Mouse (Mus musculus) hindbrain, embryonic 13.5 days (tissue): Measurements from ENCODE around the gene Tdo2. TPM values are rescaled to one million over a fixed set of nuclear protein-coding genes. Genes with fewer than 3 reads are reported as not detected.

ENCODE experiments used
- ATAC-seq: fragments of 200-750 bp; cut with Nextera tagmentation; 2 replicates; pipeline ENCODE4 v1.8.0; 2017; ENCODE audit warnings: moderate TSS enrichment; ENCODE audit not compliant: low FRiP score
- H3K27ac ChIP-seq: fragments of 300-500 bp; sonication (generic); 2 replicates; pipeline ENCODE4 v1.5.1; 2015; ENCODE audit warnings: inconsistent platforms, mild to moderate bottlenecking, moderate library complexity
- H3K27me3 ChIP-seq: fragments of 300-500 bp; sonication (generic); 2 replicates; pipeline ENCODE4 v1.6.1; 2015; ENCODE audit warnings: mild to moderate bottlenecking, inconsistent platforms
- H3K36me3 ChIP-seq: fragments of 300-500 bp; sonication (generic); 2 replicates; pipeline ENCODE4 v1.6.1; 2015; ENCODE audit warnings: mild to moderate bottlenecking, inconsistent platforms
- H3K4me1 ChIP-seq: fragments of 300-500 bp; sonication (generic); replicated peaks from 2 replicates; pipeline ENCODE4 v1.6.1; 2015; ENCODE audit warnings: inconsistent platforms
- H3K4me2 ChIP-seq: fragments of 300-500 bp; sonication (generic); 2 replicates; pipeline ENCODE4 v1.6.1; 2015; ENCODE audit warnings: inconsistent platforms, mild to moderate bottlenecking, moderate library complexity
- H3K4me3 ChIP-seq: fragments of 300-500 bp; sonication (generic); 2 replicates; pipeline ENCODE4 v1.5.1; 2015; ENCODE audit warnings: mild to moderate bottlenecking, inconsistent platforms
- H3K9ac ChIP-seq: fragments of 300-500 bp; sonication (generic); 2 replicates; pipeline ENCODE4 v1.6.1; 2015; ENCODE audit warnings: mild to moderate bottlenecking, inconsistent platforms
- H3K9me3 ChIP-seq: fragments of 300-500 bp; sonication (generic); 2 replicates; pipeline ENCODE4 v1.6.1; 2016; ENCODE audit warnings: inconsistent platforms
- WGBS: fragments of 180-500 bp; shearing (Covaris S2); methylation state at CpG from one replicate; pipeline ENCODE4 v1.1.7; 2015; 5-methylcytosine and 5-hydroxymethylcytosine counted together
- polyA plus RNA-seq: library from polyadenylated mRNA; unstranded; fragments of >200 nt; fragmentation: Nextera tagmentation; extraction: Ambion mirVana; gene quantifications from 2 replicates; pipeline ENCODE4 v1.2.1, GENCODE M21; 2015

Gene Tdo2
- polyA plus RNA-seq: 0.05 TPM in 1 of 2 replicates, not detected in the other

DNA sequence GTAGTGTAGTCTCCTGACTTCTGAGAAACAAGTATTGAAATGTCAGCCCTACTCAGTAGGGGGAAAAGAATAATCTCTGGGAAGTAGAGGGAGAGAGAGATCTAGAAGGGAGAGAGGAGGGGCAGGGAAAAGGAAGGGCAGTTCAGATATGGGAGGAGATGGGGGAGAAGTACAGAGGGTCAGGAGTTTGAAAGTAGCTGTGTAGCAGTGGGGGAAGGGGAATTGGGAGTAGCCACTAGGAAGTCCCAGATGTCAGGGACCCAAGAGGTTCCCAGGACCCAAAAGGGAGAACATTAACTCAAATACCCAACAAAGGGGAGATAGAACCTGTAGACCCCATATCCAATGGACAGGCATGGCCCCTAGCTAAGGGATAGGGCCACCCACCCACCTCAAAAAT lies at the start of gene Tdo2:
Gene Tdo2, minus strand, starts transcription at position 101 of the 400 bp plus-strand sequence.
- H3K27me3 ChIP-seq: no peaks in the 10 kb centered on the region
- no peaks in the 10 kb centered on the region for H3K9me3 ChIP-seq
- H3K36me3 ChIP-seq: no peaks in the 10 kb centered on the region
- H3K27ac ChIP-seq: no peak within 1 kb of the TSS
- ATAC-seq: no peak
- H3K4me1 ChIP-seq: no peaks in the 10 kb centered on the region
- no peak within 1 kb of the TSS for H3K4me2 ChIP-seq
- no peak within 1 kb of the TSS for H3K4me3 ChIP-seq
- no peak within 1 kb of the TSS for H3K9ac ChIP-seq

DNA sequence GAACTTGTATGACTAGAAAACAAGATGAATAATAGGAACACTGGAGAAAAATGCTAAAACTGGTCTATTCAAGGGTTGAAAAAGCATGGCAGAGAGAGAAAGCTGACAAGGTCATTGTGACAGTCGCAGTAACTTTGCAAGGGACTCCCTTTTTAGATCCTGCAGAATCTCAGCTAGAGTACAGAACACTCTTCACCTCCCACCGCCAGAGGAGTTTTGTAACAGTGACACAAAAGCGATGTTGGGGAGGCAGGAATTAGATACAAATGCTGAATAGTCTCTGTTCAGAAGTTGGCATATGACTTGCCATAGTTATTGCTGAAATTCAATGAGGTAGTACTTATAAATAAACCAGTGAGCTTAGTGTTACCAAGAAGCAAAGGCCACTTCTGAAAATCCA lies 47.1 kb upstream of the Tdo2 start:
- Histone ChIP-seq H3K4me2 (no peak overlapping the region), H3K4me1 (no peaks in the 10 kb centered on the region), H3K27ac (no peak overlapping the region), H3K36me3 (no peaks in the 10 kb centered on the region), H3K27me3 (no peaks in the 10 kb centered on the region), H3K9ac (no peak overlapping the region), H3K9me3 (no peaks in the 10 kb centered on the region), H3K4me3 (no peak overlapping the region)
- WGBS: 84% methylated on average over 3 of the region's 3 CpGs
- no peak for ATAC-seq

DNA sequence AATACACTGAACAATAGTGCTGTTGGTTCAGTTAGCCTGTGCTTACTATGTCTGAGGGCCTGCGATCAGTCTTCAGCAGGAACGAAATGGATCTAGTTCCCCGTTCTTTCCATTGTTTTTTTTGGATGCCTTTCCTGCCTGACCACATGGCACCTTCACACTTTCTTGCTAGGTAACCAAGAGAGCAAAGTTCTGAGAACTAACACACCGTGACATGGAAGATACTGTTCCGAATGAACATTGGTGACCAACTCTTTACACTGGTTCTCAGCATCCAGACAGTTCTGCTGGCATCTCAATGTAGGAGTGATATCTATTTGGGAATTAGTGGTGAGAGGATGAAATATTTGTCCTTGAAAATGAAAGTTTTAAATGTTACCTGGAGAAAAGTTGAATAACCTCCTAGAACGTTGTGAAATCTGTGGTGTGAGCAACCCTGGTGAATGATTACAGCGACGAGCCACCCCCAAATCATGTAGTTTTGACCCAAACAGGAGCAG lies 46.5 kb upstream of the Tdo2 start:
- H3K27me3 ChIP-seq: no peaks in the 10 kb centered on the region
- no peak overlapping the region for H3K27ac ChIP-seq
- no peaks in the 10 kb centered on the region for H3K9me3 ChIP-seq
- no peak overlapping the region for H3K9ac ChIP-seq
- no peaks in the 10 kb centered on the region for H3K36me3 ChIP-seq
- H3K4me3 ChIP-seq: no peak overlapping the region
- H3K4me2 ChIP-seq: no peak overlapping the region
- 92% methylated on average over 8 of the region's 8 CpGs for WGBS
- no peak for ATAC-seq
- H3K4me1 ChIP-seq: no peaks in the 10 kb centered on the region

DNA sequence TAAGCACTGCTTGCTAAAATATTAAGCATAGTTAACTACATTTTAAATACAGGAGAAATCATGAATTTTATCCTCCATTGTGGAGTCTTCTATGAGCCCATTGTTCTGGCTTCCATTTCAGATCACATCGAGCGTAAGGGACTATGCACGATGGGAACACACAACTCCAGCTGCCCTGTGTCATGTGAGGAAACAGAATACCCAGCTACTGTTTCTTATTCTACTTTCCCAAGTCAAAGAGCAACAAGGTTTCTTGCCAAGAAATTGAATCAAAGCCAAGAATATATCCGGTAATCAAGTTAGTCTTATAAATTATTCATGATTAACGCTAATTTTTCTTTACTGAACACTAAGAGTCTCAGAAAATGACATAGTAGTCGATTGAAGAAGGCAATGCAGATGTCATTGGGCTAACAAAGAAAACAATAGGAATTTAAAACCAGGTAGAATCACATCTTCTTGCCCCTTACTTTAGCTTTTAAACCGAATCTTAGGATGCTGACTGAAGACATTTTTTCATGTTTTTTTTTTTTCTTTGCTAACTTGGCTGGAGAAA lies 38.2 kb upstream of the Tdo2 start:
- Histone ChIP-seq H3K9me3 (no peaks in the 10 kb centered on the region), H3K4me2 (no peak overlapping the region), H3K27ac (no peak overlapping the region), H3K4me3 (no peak overlapping the region), H3K4me1 (no peaks in the 10 kb centered on the region), H3K36me3 (no peaks in the 10 kb centered on the region), H3K9ac (no peak overlapping the region), H3K27me3 (no peaks in the 10 kb centered on the region)
- whole genome bisulfite sequencing: 27% methylated on average over 7 of the region's 7 CpGs
- ATAC-seq: no peak

DNA sequence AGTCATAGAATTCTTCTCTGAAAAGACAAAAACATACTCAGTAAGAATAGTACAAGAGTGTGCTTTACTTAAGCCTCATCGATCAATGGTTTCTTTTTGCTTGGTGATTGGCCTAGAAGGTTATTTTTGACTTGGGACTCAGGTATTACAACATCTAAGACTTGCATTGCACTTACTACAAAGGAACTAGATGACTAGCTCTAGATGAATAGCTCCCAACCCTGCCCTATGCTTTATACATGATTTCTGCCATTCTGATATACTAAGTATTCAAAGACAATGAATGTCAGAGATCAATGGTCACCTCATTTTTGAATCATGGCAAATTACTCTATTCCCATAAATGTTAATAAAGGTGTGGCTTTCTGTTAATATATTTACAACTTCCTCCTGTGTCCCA lies 31.0 kb upstream of the Tdo2 start:
- Histone ChIP-seq H3K9me3 (no peaks in the 10 kb centered on the region), H3K4me3 (no peak overlapping the region), H3K27ac (no peak overlapping the region), H3K4me2 (no peak overlapping the region), H3K36me3 (no peaks in the 10 kb centered on the region), H3K27me3 (no peaks in the 10 kb centered on the region), H3K4me1 (no peaks in the 10 kb centered on the region), H3K9ac (no peak overlapping the region)
- WGBS: 98% methylated on average over 1 of the region's 1 CpGs
- no peak for ATAC-seq

DNA sequence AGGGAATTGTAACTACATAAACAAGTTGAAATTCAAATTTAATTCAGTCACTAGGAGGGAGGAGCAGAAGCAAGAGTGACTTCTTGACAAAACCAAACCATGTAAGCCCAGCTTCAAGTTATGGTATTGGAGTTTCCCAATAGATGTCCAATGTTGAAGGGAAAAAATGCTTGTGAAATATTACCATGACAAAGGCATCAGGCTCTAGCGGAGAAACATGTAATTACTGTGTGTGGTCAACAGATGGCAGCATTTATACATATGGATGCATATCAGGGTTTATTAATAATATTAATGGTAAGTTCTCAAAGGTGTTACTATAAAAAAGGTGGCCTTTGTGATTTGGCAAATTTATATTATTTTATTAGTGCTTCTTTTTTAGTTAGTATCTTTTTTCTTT lies 20.0 kb upstream of the Tdo2 start:
- H3K4me2 ChIP-seq: no peak overlapping the region
- no peaks in the 10 kb centered on the region for H3K36me3 ChIP-seq
- WGBS: 0% methylated on average over 1 of the region's 1 CpGs
- H3K4me1 ChIP-seq: no peaks in the 10 kb centered on the region
- peak; percentile 36; the same call in 1 of the 2 replicates for ATAC-seq
- no peak overlapping the region for H3K27ac ChIP-seq
- no peaks in the 10 kb centered on the region for H3K9me3 ChIP-seq
- no peak overlapping the region for H3K9ac ChIP-seq
- H3K27me3 ChIP-seq: no peaks in the 10 kb centered on the region
- no peak overlapping the region for H3K4me3 ChIP-seq

DNA sequence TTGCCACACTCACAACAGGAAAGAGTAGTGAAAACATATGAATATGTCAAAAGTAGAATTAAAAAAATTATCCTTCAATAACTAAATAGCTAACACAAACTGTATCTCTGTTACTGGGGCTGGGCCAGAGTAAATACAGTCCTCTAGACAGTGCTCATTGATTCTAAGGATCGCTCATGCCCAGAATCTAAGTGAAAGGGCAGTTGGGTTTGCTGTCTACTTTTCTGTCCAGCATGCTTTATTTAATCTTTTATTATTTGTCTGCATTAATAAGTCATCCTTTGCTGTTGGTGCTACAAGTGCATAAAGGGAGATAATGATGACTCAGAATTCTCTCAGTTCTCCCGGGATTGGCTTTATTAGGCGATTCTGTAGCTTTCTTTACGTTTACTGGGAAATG lies 19.4 kb upstream of the Tdo2 start:
- Histone ChIP-seq H3K27ac (no peak overlapping the region), H3K9ac (no peak overlapping the region), H3K4me2 (no peak overlapping the region), H3K27me3 (no peaks in the 10 kb centered on the region), H3K4me3 (no peak overlapping the region), H3K9me3 (no peaks in the 10 kb centered on the region), H3K36me3 (no peaks in the 10 kb centered on the region), H3K4me1 (no peaks in the 10 kb centered on the region)
- no peak for ATAC-seq
- 39% methylated on average over 4 of the region's 4 CpGs for WGBS

DNA sequence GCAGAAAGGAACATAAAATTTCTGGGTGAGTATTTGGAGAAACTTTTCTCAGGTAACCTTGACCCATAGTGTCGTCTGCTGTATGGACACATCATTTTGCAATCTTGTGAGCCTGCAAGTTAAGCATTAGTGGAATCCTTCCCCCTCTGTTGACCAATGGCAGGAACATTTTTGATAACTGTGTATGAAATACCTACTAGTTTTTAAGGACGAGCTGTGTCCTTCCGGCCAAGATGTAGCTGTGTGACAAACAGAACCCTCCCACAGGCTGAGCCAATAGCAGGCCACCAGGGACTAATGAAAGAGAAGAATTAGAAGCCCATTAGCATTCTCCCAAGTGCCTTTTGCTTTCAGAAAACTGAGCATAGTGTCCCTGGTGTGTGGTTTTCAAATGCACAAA lies 14.5 kb upstream of the Tdo2 start:
- Histone ChIP-seq H3K9ac (no peak overlapping the region), H3K27me3 (no peaks in the 10 kb centered on the region), H3K4me2 (no peak overlapping the region), H3K4me3 (no peak overlapping the region), H3K9me3 (no peaks in the 10 kb centered on the region), H3K4me1 (no peaks in the 10 kb centered on the region), H3K27ac (no peak overlapping the region), H3K36me3 (no peaks in the 10 kb centered on the region)
- WGBS: 62% methylated on average over 3 of the region's 3 CpGs
- ATAC-seq: no peak

DNA sequence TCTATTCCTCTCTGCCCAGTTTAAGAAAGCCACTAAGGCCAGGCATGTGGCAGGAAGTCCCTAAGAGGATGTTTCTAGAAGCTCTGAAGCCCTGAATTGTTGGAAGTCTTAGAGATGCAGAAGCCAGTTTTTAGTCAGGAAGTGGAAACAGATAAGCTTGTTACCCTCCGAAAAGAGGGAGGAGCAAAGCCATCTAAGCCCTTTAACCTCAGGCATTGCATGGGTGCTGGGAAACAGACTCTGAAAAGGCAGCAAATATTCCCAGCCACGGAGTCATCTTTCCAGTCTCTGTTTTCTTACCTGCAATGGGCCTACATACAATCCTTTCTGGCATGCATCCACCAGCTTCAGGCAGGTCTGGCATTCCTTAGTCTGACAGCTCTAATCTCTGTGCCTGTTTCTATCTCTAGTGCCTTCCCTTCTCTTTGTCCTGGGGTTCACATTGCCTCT lies 13.7 kb upstream of the Tdo2 start:
- H3K9ac ChIP-seq: no peak overlapping the region
- no peak for ATAC-seq
- peaks cover 3% of the 10 kb centered on the region; the same call in 1 of the 2 replicates for H3K4me1 ChIP-seq
- H3K9me3 ChIP-seq: no peaks in the 10 kb centered on the region
- H3K4me2 ChIP-seq: no peak overlapping the region
- no peaks in the 10 kb centered on the region for H3K36me3 ChIP-seq
- no peak overlapping the region for H3K27ac ChIP-seq
- H3K4me3 ChIP-seq: no peak overlapping the region
- H3K27me3 ChIP-seq: no peaks in the 10 kb centered on the region
- WGBS: 62% methylated on average over 2 of the region's 2 CpGs

DNA sequence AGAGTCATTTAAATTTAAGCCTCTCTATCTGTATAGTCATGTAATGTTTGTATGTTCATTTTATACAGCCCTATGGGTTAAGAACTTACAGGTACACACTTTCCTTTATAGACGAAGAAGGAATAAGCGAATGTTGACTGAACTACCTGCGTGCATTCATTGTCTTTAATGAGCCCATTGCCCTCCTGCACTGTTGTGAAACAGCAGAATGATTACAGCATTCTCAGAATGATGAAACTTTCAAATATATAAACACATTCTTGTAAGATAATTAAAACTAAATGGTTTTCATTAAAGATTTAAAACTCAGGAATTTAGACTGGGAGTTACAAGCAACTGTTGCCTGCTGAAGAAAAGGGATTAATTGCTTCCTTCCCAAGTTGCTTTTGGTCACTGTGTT lies 11.6 kb upstream of the Tdo2 start:
- no peaks in the 10 kb centered on the region for H3K36me3 ChIP-seq
- H3K9ac ChIP-seq: no peak overlapping the region
- H3K4me3 ChIP-seq: no peak overlapping the region
- H3K4me2 ChIP-seq: no peak overlapping the region
- 96% methylated on average over 3 of the region's 3 CpGs for WGBS
- no peak overlapping the region for H3K27ac ChIP-seq
- H3K4me1 ChIP-seq: peaks cover 3% of the 10 kb centered on the region; the same call in 1 of the 2 replicates
- no peaks in the 10 kb centered on the region for H3K9me3 ChIP-seq
- H3K27me3 ChIP-seq: no peaks in the 10 kb centered on the region
- ATAC-seq: no peak

DNA sequence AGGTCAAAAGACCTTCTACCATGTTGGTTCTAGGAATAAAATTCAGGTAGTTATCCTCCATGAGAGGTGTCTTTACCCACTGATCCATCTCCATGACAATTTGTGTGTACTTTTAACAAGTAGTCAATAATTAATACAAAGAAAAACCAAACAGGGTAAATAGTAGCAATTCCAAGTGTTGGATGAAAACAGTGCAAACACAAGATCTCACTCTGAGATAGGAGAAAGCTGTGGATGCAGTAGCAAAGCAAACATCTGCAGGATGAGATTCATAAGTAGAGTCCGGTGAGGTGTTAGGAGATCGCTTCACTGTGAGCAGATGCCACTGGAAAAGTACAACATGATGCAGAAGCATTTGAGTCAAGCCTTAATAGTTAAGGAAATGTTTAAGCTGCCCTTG lies 10.1 kb upstream of the Tdo2 start:
- H3K27ac ChIP-seq: no peak overlapping the region
- no peak overlapping the region for H3K4me2 ChIP-seq
- 95% methylated on average over 2 of the region's 2 CpGs for WGBS
- H3K9ac ChIP-seq: no peak overlapping the region
- H3K9me3 ChIP-seq: no peaks in the 10 kb centered on the region
- no peak for ATAC-seq
- no peaks in the 10 kb centered on the region for H3K36me3 ChIP-seq
- H3K27me3 ChIP-seq: no peaks in the 10 kb centered on the region
- H3K4me3 ChIP-seq: no peak overlapping the region
- peaks cover 3% of the 10 kb centered on the region; the same call in 1 of the 2 replicates for H3K4me1 ChIP-seq

DNA sequence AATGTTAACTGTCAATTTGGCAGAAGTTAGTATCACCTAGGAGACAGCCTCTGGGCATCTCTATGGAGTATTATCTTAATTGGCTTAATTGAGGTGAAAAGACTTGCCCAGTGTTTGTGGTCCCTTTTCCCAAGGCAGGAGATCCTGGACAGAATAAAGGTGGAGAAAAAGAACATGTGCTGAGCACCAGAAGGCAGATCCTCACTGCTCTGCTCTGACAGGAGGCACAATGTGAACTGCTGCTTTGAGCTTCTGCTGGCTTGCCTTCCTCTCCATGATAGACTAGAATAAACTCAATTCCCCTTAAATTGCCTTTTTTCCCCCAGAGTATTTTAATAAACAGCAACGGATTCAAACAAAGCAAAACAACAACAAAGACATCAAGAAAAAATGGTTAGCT lies 9.1 kb upstream of the Tdo2 start:
- no peak overlapping the region for H3K9ac ChIP-seq
- peaks cover 3% of the 10 kb centered on the region; the same call in 1 of the 2 replicates for H3K4me1 ChIP-seq
- ATAC-seq: no peak
- H3K36me3 ChIP-seq: no peaks in the 10 kb centered on the region
- no peak overlapping the region for H3K4me2 ChIP-seq
- WGBS: 67% methylated on average over 1 of the region's 1 CpGs
- H3K27ac ChIP-seq: no peak overlapping the region
- no peaks in the 10 kb centered on the region for H3K9me3 ChIP-seq
- no peak overlapping the region for H3K4me3 ChIP-seq
- no peaks in the 10 kb centered on the region for H3K27me3 ChIP-seq

DNA sequence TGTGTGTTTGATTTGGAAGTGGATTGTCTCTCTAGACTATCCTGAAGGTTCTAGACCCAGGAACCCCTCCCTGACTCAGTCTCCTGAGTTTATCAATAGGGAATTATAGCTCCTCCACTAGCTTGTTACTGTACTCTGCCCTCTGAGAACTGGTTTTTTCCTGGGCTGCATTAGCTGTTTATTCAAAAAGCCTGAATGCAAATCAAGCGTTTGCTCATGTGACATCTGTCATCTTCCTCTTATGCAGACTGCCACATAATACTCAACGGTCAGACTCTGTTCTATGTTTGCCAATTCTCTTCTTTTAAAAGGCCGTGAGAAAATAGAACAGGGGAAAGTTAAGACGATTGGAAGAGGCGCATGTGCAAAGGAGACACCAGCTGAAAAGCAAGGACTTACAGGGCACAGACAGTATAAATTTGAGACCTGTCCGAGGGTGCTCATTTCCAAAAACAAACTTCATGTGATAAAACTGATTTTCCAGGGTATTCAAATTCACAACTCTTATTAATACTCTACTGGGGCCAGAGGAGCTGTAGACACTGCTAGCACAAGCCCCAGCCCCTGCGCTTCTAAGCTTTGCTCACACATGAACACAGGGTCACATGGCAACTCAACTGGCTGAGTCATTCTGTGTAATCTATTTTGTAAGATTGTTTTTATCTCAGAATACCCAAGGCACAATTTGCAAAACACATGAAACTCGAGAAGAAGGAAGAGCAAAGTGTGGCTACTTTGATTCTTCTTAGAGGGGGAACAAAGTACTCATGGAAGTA lies 7.3 kb upstream of the Tdo2 start:
- Histone ChIP-seq H3K9ac (no peak overlapping the region), H3K4me2 (no peak overlapping the region), H3K36me3 (no peaks in the 10 kb centered on the region), H3K4me1 (peaks cover 3% of the 10 kb centered on the region; the same call in 1 of the 2 replicates), H3K27me3 (no peaks in the 10 kb centered on the region), H3K4me3 (no peak overlapping the region), H3K27ac (no peak overlapping the region), H3K9me3 (no peaks in the 10 kb centered on the region)
- 84% methylated on average over 8 of the region's 8 CpGs for WGBS
- no peak for ATAC-seq
